Mouse (Mus musculus) embryo, embryonic 10 days (tissue): Measurements from ENCODE around the gene Olfr667.
"Not testable (repeated sequence)": the region's sequence is repeated elsewhere in the genome, so short reads cannot be mapped to it uniquely, and the experiment has no call there.

Experiments
- DNase-seq: peaks from one replicate; pipeline ENCODE4 v3.0.0-alpha.2; 2015; ENCODE audit warnings: low spot score

Gene Olfr667

DNA sequence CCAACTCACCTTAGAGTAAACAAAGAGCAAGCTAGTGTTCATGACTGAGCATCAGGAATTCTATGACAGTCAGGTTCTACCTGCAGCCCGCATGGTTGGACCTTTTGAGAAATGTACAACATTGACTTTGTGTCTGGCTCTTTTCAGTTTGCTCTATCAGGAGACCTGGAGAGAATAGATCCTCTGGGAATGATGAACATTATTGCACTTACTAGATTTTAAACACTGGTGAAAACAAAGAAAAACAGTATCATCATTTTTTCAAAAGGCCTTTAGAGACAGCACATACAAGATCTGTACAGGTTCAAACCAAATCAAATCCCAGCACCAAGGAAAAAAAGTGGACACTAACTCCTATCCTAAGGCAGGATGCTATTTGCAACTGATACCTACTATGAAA, at the start of gene Olfr667:
Gene Olfr667, minus strand, starts transcription at position 101 of the 400 bp plus-strand sequence.
- no peak for DNase-seq

DNA sequence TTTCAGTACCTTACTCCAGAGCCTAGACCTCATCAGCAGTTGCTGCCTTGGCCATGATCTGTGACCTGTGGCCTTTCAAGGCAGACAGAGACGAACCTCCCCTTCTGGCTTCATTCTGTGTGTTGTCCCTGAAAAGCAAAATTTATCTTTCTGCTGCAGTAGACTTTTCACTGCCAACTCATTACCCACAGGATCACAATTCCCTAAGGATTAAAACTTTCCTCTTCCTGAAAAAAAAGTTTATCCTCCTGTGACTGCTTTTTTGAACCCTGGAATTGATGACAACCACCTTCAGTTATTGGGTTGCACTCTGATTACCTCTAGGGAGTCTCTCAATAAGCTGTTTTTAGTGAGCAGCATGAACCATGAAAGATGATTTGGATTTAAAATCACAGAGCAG, 41.2 kb upstream of the Olfr667 start, which contains the start of gene Olfr670:
Gene Olfr670, minus strand, starts transcription at position 101 of the 400 bp plus-strand sequence.
- no peak for DNase-seq

DNA sequence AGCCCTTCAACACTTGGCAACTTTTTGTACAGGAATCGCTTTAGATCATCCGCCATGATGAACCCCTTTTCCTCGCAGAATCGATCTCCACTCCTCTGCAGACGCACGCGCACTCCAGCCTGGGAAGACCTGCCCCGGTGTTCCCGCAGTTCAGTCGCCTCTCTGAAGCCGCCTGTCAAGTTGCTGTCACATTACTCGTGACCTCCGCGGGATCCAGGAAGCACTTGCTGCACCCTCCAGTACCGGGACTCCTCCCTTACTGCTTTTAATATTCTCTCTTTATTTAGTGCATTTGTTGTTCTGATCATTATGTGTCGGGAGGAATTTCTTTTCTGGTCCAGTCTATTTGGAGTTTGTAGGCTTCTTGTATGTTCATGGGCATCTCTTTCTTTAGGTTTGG, 29.0 kb upstream of the Olfr667 start:
- DNase-seq, result not testable (repeated sequence)

DNA sequence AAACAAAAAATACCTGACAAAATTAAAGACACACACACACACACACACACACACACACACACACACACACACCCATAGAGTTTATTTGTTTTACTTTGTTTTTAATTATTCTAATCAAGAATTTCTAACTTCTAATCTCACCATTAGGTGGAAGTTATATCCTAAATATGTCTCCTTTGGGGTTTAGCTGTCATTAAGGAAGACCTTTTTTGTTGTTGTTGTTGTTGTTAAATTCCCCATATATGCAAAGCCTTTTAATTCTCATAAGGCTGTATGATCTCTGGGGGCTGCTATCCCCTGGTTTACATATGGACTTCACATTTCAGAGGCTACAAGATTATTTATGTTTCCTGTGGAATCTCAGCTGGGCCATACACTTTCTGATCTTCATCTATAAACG, 12.7 kb upstream of the Olfr667 start, which contains the start of gene Olfr669:
Gene Olfr669, plus strand, starts transcription at position 301 of the 400 bp plus-strand sequence.
- DNase-seq, result no peak

DNA sequence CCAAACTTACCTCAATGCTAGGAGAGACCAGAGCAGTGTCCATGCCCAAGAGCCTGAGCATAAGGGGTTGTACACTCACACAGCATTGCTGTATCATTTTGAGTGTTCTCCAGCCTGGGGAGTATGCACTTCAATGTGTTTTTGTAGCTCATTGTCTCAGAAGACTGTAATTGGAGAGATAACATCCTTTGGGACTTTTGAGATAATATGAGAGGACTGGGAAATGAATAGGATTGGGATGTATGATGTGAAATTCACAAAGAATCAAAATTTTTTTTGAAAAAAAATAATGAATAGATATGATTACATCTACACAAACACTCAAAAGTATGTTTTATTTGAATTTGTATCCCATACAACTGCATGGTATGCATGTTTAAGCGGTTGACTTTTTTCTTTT, 6.7 kb upstream of the Olfr667 start, which contains the start of gene Olfr668:
Gene Olfr668, minus strand, starts transcription at position 101 of the 400 bp plus-strand sequence.
- DNase-seq, result no peak

DNA sequence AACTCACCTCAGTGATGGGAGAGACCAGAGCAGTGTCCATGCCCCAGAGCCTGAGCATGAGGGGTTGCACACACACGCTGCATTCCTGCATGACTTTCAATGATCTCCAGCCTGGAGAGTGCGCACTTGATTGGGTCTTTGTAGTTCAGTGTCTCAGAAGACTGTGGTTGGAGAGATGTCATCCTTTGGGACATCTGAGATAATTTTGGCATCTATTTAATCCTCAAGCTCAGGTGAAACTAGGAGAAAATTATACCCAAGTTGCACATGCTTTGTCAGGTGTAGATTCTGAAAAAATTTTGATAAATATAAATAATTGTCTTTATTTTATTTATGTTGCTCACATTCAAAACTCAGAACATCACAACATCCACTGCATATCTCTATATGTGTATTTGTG, 25.4 kb downstream of the Olfr667 start, which contains the start of gene Olfr666:
Gene Olfr666, minus strand, starts transcription at position 101 of the 400 bp plus-strand sequence.
- DNase-seq, result no peak

DNA sequence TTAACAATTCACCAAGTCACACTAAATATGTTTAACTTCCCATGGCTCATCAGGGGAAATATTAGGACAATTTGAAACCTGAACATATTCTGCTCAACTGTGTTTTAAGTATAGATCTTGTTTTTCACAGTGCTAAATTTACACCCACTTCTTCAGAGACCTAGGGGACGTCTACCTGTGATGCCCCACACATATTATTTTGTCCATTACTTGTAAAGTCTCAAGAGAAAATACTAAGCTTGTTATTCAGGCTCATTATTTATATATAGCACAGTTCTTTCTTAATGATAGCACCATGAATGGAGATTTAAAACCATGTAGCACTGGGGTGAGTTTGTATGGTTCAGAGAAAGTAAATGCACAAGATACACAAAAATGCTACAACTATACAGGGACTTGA, 43.6 kb downstream of the Olfr667 start, which contains the start of gene Olfr665:
Gene Olfr665, plus strand, starts transcription at position 301 of the 400 bp plus-strand sequence.
- DNase-seq, result no peak
